Mouse (Mus musculus): ENCODE measurements around the gene Ide. TPM values are rescaled to one million over a fixed set of nuclear protein-coding genes. Genes with fewer than 3 reads are reported as not detected.
A peak's percentile ranks its signal among the peaks of the same experiment; 100 is the strongest.

The Ide gene
- total and polyA plus RNA-seq, 3 experiments, result 24.0 to 99.8 (median 52.2) TPM

GRCm38 (mm10) chr19:37315091-37315490 is 22.6 kb downstream of the Ide start:
- 0 out of 2 replicates have a peak, but pooled peaks have one; percentile 46 for TF ChIP-seq EP300 (IDR thresholded peaks at IDR 0.05; ENCODE audit: insufficient read depth, low read depth, low read length)
- TF ChIP-seq CTCF (IDR thresholded peaks at IDR 0.05), result no peak
- TF ChIP-seq POLR2A (IDR thresholded peaks at IDR 0.05; ENCODE audit: insufficient read depth, low read depth, low read length), result no peak
- peaks cover 3% of the 10 kb centered on the region for H3K4me1 ChIP-seq (ENCODE audit: control insufficient read depth, insufficient read depth, low read length)
- no peaks in the 10 kb centered on the region for H3K79me2 ChIP-seq (replicated peaks; ENCODE audit: control insufficient read depth, insufficient read depth, low read length)
- peak overlapping the region; percentile 57 for H3K27ac ChIP-seq
- intact Hi-C loops (cut with DNase I), result no loop called here
- H3K27me3 ChIP-seq (ENCODE audit: control insufficient read depth, insufficient read depth, low read length), result no peaks in the 10 kb centered on the region
- H3K4me3 ChIP-seq, result no peak overlapping the region
- H3K9ac ChIP-seq (ENCODE audit: low read depth, low read length), result no peak overlapping the region
- WGBS, result 48% methylated on average over 9 of the region's 9 CpGs
- peak; percentile 54 to 63 for DNase-seq
- H3K36me3 ChIP-seq (ENCODE audit: control insufficient read depth, insufficient read depth, low read length), result peaks cover 27% of the 10 kb centered on the region

GRCm38 (mm10) chr19:37311426-37311825 is 26.2 kb downstream of the Ide start:
- Histone ChIP-seq H3K4me1 (ENCODE audit: control insufficient read depth, insufficient read depth, low read length) (peaks cover 1% of the 10 kb centered on the region; the same call in 1 of the 2 replicates), H3K4me3 (no peak overlapping the region), H3K27ac (no peak overlapping the region), H3K79me2 (replicated peaks; ENCODE audit: control insufficient read depth, insufficient read depth, low read length) (no peaks in the 10 kb centered on the region), H3K36me3 (ENCODE audit: control insufficient read depth, insufficient read depth, low read length) (peaks cover 20% of the 10 kb centered on the region), H3K9ac (ENCODE audit: low read depth, low read length) (no peak overlapping the region), H3K27me3 (ENCODE audit: control insufficient read depth, insufficient read depth, low read length) (no peaks in the 10 kb centered on the region)
- DNase-seq, result no peak
- WGBS, result 84% methylated on average over 6 of the region's 6 CpGs
- TF ChIP-seq POLR2A (IDR thresholded peaks at IDR 0.05; ENCODE audit: insufficient read depth, low read depth, low read length) (no peak), CTCF (IDR thresholded peaks at IDR 0.05) (no peak), EP300 (IDR thresholded peaks at IDR 0.05; ENCODE audit: insufficient read depth, low read depth, low read length) (no peak)
- intact Hi-C loops (cut with DNase I), result no loop called here

GRCm38 (mm10) chr19:37310133-37310532 is 27.5 kb downstream of the Ide start:
- peaks cover 14% of the 10 kb centered on the region for H3K36me3 ChIP-seq (ENCODE audit: control insufficient read depth, insufficient read depth, low read length)
- no peaks in the 10 kb centered on the region for H3K79me2 ChIP-seq (replicated peaks; ENCODE audit: control insufficient read depth, insufficient read depth, low read length)
- H3K9ac ChIP-seq (ENCODE audit: low read depth, low read length), result no peak overlapping the region
- no peak for DNase-seq
- H3K27me3 ChIP-seq (ENCODE audit: control insufficient read depth, insufficient read depth, low read length), result no peaks in the 10 kb centered on the region
- no peak overlapping the region for H3K27ac ChIP-seq
- TF ChIP-seq CTCF (IDR thresholded peaks at IDR 0.05), result peak; percentile 56
- no peak for TF ChIP-seq POLR2A (IDR thresholded peaks at IDR 0.05; ENCODE audit: insufficient read depth, low read depth, low read length)
- WGBS, result 86% methylated on average over 4 of the region's 4 CpGs
- H3K4me1 ChIP-seq (ENCODE audit: control insufficient read depth, insufficient read depth, low read length), result no peaks in the 10 kb centered on the region
- no peak overlapping the region for H3K4me3 ChIP-seq
- intact Hi-C loops (cut with DNase I), result no loop called here

- H3K9ac ChIP-seq (ENCODE audit: low read depth, low read length), result no peak overlapping the region
- no peak overlapping the region for H3K27ac ChIP-seq
- no peaks in the 10 kb centered on the region for H3K79me2 ChIP-seq (replicated peaks; ENCODE audit: control insufficient read depth, insufficient read depth, low read length)
- no peaks in the 10 kb centered on the region for H3K27me3 ChIP-seq (ENCODE audit: control insufficient read depth, insufficient read depth, low read length)
- TF ChIP-seq POLR2A (IDR thresholded peaks at IDR 0.05; ENCODE audit: insufficient read depth, low read depth, low read length), result no peak
- no peak for TF ChIP-seq EP300 (IDR thresholded peaks at IDR 0.05; ENCODE audit: insufficient read depth, low read depth, low read length)
- TF ChIP-seq CTCF (IDR thresholded peaks at IDR 0.05), result no peak
- H3K36me3 ChIP-seq (ENCODE audit: control insufficient read depth, insufficient read depth, low read length), result peaks cover 7% of the 10 kb centered on the region
- no peaks in the 10 kb centered on the region for H3K4me1 ChIP-seq (ENCODE audit: control insufficient read depth, insufficient read depth, low read length)
- 88% methylated on average over 7 of the region's 7 CpGs for WGBS
- no peak overlapping the region for H3K4me3 ChIP-seq
- intact Hi-C loops (cut with DNase I), result no loop called here
- no peak for DNase-seq
Measured at GRCm38 (mm10) chr19:37308941-37309340, 28.7 kb downstream of the Ide start.

GRCm38 (mm10) chr19:37307826-37308545 is 29.7 kb downstream of the Ide start:
- no peaks in the 10 kb centered on the region for H3K4me1 ChIP-seq (ENCODE audit: control insufficient read depth, insufficient read depth, low read length)
- H3K4me3 ChIP-seq, result no peak overlapping the region
- no peaks in the 10 kb centered on the region for H3K27me3 ChIP-seq (ENCODE audit: control insufficient read depth, insufficient read depth, low read length)
- H3K36me3 ChIP-seq (ENCODE audit: control insufficient read depth, insufficient read depth, low read length), result peaks cover 2% of the 10 kb centered on the region
- no peak for DNase-seq
- no peak overlapping the region for H3K9ac ChIP-seq (ENCODE audit: low read depth, low read length)
- TF ChIP-seq EP300 (IDR thresholded peaks at IDR 0.05; ENCODE audit: insufficient read depth, low read depth, low read length), result no peak
- TF ChIP-seq CTCF (IDR thresholded peaks at IDR 0.05), result no peak
- TF ChIP-seq POLR2A (IDR thresholded peaks at IDR 0.05; ENCODE audit: insufficient read depth, low read depth, low read length), result no peak
- WGBS, result 88% methylated on average over 6 of the region's 6 CpGs
- H3K27ac ChIP-seq, result no peak overlapping the region
- H3K79me2 ChIP-seq (replicated peaks; ENCODE audit: control insufficient read depth, insufficient read depth, low read length), result no peaks in the 10 kb centered on the region
- intact Hi-C loops (cut with DNase I), result no loop called here

GRCm38 (mm10) chr19:37306176-37306575 is 31.5 kb downstream of the Ide start:
- H3K27me3 ChIP-seq (ENCODE audit: control insufficient read depth, insufficient read depth, low read length), result no peaks in the 10 kb centered on the region
- H3K4me3 ChIP-seq, result no peak overlapping the region
- no peaks in the 10 kb centered on the region for H3K79me2 ChIP-seq (replicated peaks; ENCODE audit: control insufficient read depth, insufficient read depth, low read length)
- no peak overlapping the region for H3K9ac ChIP-seq (ENCODE audit: low read depth, low read length)
- TF ChIP-seq POLR2A (IDR thresholded peaks at IDR 0.05; ENCODE audit: insufficient read depth, low read depth, low read length) (no peak), CTCF (IDR thresholded peaks at IDR 0.05) (no peak), EP300 (IDR thresholded peaks at IDR 0.05; ENCODE audit: insufficient read depth, low read depth, low read length) (no peak)
- H3K27ac ChIP-seq, result no peak overlapping the region
- DNase-seq, result no peak
- intact Hi-C loops (cut with DNase I), result no loop called here
- H3K36me3 ChIP-seq (ENCODE audit: control insufficient read depth, insufficient read depth, low read length), result no peaks in the 10 kb centered on the region; the same call in 1 of the 2 replicates
- H3K4me1 ChIP-seq (ENCODE audit: control insufficient read depth, insufficient read depth, low read length), result no peaks in the 10 kb centered on the region
- WGBS, result 93% methylated on average over 3 of the region's 3 CpGs

Measured in heart, adult 2 months (tissue).